ENCODE assay signal across 24 mouse cellular contexts in genomic region chr1:171212854-171213253, GRCm38 (mm10). TPM values are rescaled to one million over a fixed set of nuclear protein-coding genes. Genes with fewer than 3 reads are reported as not detected.
"Had no signal": no experiment of that assay in that cellular context is flagged by ENCODE, and none has a peak within 500 bp of the region (broad histone marks: within the 10 kb centered on the region; RNA-seq: fewer than 3 reads in every experiment).

No protein-coding gene starts in this region.

- ATAC-seq: forebrain, embryonic 16.5 days; hindbrain, embryonic 16.5 days; inflammation-experienced regulatory T-cells, adult 6 months had no signal

- H3K4me3 ChIP-seq: gastrocnemius, adult 2 months; heart, adult 2 months; heart, embryonic 12.5 days; hindbrain, embryonic 10.5 days; hindbrain, embryonic 12.5 days; intestine, embryonic 15.5 days; layer of hippocampus, adult 2 months; limb, embryonic 13.5 days; limb, embryonic 15.5 days had no signal

- H3K9ac ChIP-seq: heart, embryonic 12.5 days; hindbrain, embryonic 12.5 days; hindbrain, embryonic 14.5 days; intestine, embryonic 15.5 days; limb, embryonic 13.5 days; limb, embryonic 15.5 days had no signal

- H3K4me2 ChIP-seq: heart, embryonic 12.5 days; hindbrain, embryonic 12.5 days; hindbrain, embryonic 14.5 days; intestine, embryonic 15.5 days; limb, embryonic 13.5 days; limb, embryonic 15.5 days had no signal

- H3K4me1 ChIP-seq: hindbrain, embryonic 12.5 days; limb, embryonic 13.5 days; limb, embryonic 15.5 days had no signal

- H3K9me3 ChIP-seq: heart, embryonic 12.5 days; hindbrain, embryonic 10.5 days; hindbrain, embryonic 12.5 days; intestine, embryonic 15.5 days; limb, embryonic 13.5 days; limb, embryonic 15.5 days had no signal

- H3K27me3 ChIP-seq: heart, embryonic 12.5 days; hindbrain, embryonic 12.5 days; intestine, embryonic 15.5 days; limb, embryonic 13.5 days; limb, embryonic 15.5 days had no signal

- DNase-seq: gastrocnemius, adult 2 months; gastrocnemius, postnatal 10 days; gastrocnemius, postnatal 25 days; heart, adult 2 months; heart, postnatal 4 days; kidney, adult 18-20 months; kidney, postnatal 10 days; kidney, postnatal 25 days; kidney, postnatal 4 days; left cerebral cortex, postnatal 4 days had no signal

- H3K36me3 ChIP-seq: heart, embryonic 12.5 days; hindbrain, embryonic 12.5 days; intestine, embryonic 15.5 days; limb, embryonic 15.5 days had no signal

- H3K27ac ChIP-seq: gastrocnemius, adult 2 months; heart, adult 2 months; hindbrain, embryonic 10.5 days; hindbrain, embryonic 12.5 days; hindbrain, embryonic 14.5 days; intestine, embryonic 15.5 days; layer of hippocampus, adult 2 months; limb, embryonic 13.5 days; limb, embryonic 15.5 days had no signal

RNA-seq across cellular contexts. Expression of gene Nr1i3, which starts 0.9 kb away (rescaled TPM):
- total RNA-seq: gastrocnemius, adult 2 months; gastrocnemius, postnatal 10 days; gastrocnemius, postnatal 25 days; heart, adult 2 months; heart, postnatal 25 days; heart, postnatal 4 days; layer of hippocampus, postnatal 10 days; left cerebral cortex, postnatal 10 days; left cerebral cortex, postnatal 4 days had no signal
- polyA plus RNA-seq: heart, adult 2 months had no signal

RNA-seq across cellular contexts. Expression of gene Apoa2, which starts 12.0 kb away (rescaled TPM):
- total RNA-seq: gastrocnemius, postnatal 25 days had no signal
- polyA plus RNA-seq: inflammation-experienced regulatory T-cells, adult 6 months had no signal

RNA-seq across cellular contexts. Expression of gene Pcp4l1, which starts 16.8 kb away (rescaled TPM):
- polyA plus RNA-seq: inflammation-experienced regulatory T-cells, adult 6 months had no signal
